Mouse (Mus musculus) thymus, postnatal 25 days (tissue): ENCODE results near the gene Celf2.

ENCODE experiments used
- DNase-seq: peaks from one replicate; pipeline ENCODE4 v3.0.0; 2022

Celf2 gene

DNA sequence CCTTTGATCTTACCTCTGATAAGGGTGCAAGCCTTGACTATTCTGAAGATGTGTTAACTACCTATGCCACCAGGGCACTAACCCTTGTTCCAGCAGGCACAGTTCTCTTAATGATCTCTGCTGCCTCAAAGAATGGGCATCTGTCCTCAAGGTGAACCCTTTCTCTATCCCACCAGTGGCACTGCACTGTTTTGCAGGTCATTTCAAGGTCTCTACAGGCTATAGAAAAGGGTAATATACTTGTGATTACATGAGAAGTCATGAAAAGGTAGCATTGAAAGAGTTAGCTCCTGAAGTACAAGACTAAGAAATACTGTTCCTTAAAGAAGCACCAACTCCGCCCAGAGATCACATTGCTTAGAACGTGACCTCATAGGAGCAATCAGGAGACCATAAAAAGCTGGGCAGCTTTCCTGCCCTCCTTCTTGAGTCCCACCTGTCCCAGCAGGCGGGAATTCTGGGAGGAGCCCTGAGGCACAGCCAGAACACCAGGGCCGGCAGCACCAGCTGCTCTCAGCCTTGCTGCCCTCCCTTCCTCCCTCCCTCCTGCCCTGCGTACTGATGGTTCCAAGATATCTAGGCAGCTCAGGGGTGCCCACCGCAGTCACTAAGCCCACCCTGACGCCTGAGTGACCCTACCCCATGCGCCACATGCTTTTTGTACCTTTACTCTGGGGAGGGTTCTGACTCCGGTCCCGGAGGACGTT lies 788.5 kb downstream of the Celf2 start:
- DNase-seq, result peak; percentile 77

DNA sequence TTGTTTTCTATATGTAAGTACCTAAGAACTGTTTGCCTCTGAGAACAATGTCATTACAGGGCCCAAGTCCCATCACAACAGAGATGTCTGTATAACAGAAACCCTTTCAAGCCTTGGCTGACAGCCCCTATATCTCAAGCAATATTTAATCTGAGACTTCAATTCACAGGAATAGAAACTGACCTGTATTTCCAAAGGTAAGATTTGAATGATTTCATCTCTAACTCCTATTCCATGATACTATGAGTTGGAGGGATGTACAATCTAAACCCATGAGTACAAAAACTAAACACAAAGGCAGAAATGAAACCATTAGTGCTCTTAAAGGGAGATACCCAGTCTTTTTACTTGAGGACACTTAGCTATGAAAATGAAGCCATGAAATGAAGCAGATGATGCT lies 790.5 kb downstream of the Celf2 start:
- no peak for DNase-seq

DNA sequence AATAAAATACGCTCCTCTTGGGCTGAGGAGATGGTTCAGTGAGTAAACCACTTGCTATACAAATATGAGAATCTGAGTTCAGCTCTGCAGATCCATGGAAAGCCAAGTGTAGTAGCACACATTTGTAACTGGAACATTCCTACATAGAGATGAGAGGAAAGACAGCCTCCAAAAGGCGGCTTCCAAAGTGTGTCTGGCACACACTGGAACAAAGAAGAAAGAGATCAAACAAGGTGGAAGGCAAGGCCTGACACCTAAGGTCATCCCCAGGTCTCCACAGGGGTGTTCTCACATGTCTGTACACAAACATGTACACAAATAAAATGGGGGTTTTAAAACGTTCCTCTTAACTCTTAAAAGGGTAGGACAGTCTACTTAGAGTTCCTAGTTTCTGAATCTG lies 791.4 kb downstream of the Celf2 start:
- DNase-seq, result no peak

DNA sequence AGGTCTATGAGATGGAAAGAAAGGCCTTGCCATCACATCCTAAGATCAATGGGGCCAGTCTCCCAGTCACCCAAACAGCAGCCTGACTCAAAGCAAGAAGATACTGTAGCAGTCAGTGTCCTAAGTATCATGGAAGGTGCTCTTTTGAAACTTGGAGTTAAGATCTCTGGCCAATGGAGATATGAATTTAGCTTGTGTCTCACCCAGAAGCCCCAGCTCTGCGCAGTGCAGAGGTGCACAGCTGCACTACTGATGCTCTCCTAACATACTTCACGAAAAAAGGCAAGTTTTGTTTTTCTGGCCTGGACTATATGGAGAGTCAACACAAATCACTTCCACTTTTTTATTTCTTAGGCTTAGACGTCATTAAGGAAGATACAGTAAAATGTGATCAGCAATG lies 793.8 kb downstream of the Celf2 start:
- no peak for DNase-seq

DNA sequence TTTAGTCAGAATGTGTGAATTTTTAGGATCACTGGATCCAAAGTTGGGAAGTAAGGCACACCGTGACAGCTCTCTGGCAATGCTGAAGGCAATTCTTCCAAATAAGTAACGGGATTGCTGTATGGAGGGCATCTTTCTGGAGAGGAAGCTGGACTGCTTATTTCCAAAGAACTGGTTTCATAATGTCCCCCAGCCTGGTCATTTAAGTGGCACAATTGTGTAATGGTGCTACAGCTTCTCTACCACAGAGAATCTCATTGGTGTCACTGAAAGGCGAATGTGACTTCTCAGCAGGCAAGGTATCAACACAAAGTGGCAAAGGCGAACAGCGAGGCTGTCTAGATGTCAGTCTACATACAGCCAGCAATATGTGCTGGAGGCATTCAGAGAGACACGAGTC lies 795.8 kb downstream of the Celf2 start:
- DNase-seq, result no peak

DNA sequence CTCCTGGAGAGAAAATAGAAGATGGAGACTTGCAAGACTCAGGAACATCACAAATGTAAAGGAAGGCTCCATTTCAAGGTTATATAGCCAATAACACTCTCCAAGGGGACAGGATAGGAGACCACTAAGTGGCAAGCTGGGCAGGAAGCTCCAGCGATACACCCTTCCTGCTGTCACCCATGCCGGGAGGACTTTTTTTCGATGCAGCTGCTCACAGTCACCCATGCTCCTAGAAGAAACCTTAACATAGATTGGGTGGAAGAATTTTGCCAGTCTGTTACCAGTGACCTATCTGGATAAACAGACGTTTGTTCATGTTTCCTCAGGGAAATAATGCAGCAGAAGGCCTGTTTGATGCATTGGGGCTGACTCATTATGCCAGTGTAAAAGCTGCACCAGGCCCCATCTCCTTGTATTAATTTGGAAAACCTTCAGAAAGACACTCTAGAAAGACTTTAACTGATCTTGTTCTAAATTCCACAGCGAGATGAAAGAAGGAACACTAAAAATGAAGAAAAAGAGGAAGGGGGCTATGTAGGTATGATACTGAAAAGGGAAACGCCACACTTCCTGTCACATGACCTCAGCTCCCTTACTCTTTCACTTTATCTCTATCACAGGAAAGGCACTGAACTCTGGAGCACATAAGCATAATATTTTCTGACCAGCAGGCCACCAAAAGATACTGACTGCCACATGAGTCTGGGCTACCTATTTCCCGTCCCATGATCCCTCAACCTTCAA lies 798.5 kb downstream of the Celf2 start:
- no peak for DNase-seq

DNA sequence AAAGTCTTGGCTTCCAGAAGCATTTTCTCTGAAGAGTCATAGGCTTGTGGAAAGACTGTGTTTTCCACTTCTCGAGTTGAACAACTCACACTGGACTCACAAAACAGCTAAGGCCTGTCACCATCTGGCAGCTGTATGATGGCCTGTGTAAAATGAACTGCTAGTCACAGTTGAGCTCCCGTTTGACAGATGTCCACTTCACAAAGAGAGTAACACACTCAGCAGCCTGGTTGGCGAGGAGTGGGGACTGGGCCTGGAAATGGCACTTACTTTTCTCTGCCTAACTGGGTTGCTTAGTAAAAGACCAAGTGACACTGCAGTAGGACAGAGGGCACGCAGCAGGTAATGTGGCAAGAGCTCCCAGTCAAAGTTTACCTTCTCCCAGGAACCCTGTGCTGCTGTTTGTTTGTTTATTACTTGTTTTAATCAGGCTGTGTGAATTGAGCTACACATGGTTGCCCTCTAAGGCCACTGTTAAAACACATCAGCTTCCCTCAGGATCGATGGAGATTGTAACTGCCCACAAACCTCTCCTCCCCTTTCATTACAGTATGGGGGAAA lies 801.3 kb downstream of the Celf2 start:
- DNase-seq, result peak; percentile 58

DNA sequence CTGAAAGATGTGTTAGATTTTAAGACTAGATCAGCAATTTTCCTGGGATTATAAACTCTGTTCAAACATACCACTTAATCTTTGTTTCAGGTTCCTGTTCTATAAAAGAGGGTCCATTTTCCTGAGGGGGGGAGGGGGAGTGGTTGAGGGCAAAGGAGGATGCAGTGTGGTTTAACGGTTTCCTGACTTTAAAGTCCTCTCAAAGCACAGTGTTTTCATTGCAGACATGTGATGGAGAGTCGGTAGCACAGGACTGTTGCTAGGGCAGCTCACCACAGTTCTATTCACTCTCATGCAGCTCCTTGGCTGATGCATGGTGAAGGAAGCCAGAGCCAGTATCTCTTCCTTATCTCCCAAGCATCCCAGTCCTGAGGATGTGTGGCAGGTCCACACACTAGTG lies 802.1 kb downstream of the Celf2 start:
- DNase-seq, result peak; percentile 81

DNA sequence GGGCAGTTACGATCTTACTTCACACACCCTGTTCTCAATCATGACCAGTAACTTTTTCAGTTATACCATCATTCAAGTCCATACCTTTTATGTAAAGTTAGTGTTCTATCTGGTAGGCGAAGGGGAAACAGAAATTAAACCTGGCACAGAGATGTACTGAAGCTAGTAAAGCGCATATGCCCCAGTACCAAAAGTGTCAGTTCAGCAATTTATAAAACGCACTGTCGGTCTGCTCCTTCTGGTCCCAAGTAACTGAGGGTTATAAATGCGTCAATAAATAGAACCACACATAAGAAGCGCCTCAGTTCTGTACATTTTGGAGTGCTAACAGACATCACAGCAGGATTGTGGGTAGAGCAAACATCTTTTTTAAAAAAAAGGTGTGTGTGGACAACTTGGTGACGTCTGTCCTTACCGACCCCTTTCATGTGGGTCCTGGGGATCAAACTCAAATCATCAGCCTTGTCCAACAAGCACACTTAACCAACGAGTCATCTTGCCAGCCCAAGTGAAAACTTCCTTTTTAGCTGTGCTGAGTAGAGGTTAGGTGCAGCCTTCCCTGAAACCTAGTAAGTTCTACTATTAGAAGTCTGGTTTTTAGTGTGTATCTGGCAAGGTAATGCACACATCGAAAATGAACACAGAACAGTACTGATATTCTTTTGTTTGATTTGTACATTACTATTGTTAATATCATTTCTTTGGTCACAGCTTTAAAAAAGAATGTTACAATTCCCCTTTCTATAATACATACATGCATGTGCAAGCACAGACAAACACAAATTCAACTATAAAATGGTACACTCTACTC lies 803.2 kb downstream of the Celf2 start:
- DNase-seq, result no peak

DNA sequence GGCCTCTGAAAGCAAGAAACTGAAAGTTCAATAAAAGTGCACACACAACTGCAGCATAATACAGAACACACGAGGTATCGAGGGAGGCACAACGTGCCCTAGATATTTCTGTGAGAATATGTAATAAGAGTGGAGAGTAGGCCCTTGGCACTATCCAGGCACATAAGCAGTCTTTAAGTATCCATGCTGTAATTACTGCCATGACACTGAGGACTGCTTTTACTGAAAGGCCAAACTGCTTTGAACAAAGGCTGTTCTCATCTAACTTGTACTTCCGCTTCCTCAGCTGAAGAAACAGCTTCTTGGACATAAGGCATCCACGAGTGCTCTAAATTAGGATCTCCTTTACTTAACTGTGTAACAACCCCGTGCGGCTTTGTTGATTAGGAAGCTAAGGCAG lies 803.9 kb downstream of the Celf2 start:
- no peak for DNase-seq

DNA sequence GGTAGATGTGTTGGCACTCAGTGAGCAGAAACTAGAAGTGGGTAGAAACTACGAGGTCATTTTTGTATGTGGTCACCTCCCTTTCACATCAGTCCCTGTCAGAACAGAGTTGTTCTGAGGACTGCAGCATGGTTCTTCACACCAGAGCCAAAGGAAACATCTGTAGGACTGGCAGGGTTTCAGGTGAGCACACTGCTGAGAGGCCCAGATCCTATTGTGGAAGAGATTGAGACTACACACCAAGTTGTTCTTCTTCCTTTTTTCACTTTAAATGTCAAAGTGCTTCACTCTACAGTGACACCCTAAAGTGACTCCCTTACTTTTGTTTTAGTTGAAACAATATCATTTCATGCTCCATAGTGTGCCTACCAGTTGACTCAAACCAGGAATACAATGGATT lies 804.6 kb downstream of the Celf2 start:
- DNase-seq, result no peak

DNA sequence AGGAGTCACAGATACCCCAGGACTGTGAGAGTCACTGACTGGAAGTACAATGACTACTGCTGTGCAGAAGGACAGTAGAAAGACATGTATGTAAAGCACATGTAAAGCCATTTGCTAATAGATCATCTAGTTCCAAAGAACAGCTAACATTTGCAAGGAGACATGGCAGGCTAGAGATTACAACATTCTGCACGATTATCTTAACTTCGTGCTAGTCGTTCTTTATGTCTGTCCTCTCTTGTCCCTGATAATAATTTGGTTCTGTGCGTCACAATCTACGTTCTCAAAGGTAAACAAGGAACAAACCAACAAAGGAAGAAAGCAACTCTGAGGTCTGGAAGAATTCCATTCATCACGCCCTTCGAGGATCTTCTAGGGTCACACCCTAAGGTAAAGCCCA lies 805.0 kb downstream of the Celf2 start:
- DNase-seq, result no peak

DNA sequence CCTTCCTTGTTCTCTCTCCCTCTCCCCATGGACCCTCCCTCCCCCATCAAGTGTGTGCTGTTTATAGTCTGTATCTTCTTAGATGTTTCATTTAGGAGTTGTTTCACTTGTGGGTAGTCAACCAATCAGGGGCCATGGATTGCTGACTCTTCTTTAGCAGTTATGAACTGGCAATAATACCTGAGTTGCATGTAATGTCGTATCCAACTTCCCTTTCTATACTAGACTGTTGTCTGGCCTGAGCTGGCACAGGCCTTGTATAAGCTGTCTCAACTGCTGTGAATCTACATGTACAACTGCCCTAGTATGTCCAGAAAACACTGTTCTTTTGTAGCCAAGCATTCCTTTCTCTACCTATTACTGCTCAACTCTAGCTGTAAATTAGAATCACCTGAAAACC lies 813.0 kb downstream of the Celf2 start:
- DNase-seq, result no peak

DNA sequence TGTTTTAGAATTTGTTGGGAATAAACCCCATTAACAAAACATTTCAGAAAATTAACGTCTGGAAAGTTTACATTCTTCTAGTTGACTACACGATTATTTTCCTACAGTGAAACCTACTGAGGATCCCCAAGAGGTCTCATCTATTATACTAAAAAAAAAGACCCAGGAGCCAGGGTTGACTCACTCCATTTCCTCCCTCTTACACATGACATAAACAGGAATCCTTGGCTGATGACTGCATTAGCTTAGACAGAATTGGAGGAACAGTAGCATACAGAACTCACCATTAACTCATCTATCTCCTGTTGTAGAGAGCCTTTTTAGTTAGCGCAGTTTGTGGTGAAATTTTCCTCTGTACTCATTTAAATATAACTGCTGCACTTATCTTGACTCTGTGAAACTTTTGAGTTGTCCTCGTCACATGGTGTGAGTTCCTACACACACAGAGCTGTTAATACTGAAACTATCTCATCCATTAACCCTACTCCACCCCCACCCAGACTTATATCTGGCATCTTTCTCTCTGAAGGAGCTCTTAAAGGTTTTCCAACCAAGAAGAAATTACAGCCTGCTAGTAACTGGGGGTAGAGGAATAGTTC lies 813.9 kb downstream of the Celf2 start:
- DNase-seq, result no peak

DNA sequence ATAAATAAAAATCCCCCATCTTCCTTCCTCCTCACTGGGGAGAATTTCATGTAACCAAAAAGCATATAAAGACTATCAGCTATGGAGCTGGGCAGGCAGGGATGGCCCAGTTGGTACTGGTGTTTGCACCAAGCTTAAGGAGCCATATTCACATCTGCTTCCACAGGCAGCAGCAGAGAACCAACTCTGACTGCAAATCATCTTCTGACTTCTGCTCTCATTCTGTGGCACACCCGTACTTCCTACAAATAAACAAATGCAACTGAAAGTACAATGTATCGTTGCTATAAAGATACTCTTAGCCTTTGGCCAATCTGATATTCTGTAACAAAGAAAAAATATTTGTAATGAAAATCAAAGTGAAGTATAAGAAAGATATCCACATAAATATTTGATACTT lies 819.7 kb downstream of the Celf2 start:
- DNase-seq, result no peak

DNA sequence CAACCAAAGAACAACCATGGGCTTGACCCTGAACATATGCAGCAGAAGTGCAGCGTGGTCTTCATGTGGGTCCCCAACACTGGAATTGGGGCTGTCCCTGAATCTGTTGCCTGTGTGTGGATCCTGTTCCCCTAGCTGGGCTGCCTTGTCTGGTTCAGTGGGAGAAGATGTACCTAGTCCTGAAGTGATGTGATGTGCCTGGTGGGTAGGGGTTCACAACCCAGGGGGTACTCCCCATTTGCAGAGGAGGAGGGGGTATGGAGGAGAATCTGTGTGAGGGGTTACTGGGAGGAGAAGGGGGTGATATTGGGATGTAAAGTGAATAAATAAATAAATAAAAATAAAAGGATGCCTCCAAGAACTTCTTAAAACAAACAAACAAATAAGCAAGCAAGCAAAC lies 831.1 kb downstream of the Celf2 start:
- DNase-seq, result no peak

DNA sequence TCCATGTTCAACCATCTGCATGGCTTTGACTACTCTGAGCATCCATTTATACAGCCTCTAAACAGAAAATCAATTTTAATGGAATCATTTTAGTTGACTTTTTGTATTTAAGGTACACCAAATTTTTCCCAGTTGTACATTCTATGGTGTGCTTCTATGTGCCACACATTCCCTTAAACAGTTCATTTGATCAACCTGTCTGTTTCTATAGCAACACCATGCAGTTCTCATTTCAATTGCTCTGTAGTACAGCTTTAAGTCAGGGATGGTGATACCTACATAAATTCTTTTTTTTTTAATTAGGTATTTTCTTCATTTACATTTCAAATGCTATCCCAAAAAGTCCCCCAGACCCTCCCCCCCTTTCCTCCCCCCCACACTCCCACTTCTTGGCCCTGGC lies 831.9 kb downstream of the Celf2 start:
- no peak for DNase-seq

DNA sequence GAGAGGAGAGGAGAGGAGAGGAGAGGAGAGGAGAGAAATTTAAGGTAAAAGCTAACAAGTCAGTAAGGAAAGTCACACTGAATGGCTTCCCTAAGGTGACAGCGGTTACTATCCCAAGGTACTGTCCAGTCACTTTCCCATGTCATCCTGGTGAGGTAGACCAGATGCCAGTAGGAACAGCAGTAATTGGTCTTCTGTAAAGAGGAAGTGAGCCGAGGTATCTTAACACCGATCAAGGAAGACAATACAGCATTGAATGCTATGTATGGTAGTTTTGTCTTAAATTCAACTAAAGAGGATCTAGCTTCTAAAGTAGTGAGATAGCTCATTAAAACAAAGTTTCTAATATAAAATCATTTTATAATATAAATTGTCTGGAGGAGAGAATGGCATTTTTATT lies 835.0 kb downstream of the Celf2 start:
- DNase-seq, result no peak

DNA sequence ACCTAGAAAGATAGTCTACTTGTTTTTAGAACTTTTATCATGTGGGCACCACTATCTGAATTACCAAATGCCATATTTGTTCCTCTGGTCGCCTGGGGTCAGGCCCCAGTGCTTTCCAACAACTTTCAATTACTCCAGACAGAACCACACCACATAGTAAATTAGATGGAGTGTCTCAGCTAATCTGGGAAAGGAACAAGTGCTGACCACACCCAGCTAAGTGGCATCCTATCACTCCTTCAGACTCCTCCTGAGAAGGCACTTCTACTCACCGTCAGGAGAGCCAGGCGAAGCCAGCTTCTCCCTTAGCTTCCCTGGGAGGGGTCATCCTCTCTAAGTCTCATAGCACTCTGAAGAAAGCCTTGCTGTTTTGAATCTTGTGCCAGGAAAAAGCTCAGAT lies 835.9 kb downstream of the Celf2 start:
- no peak for DNase-seq

DNA sequence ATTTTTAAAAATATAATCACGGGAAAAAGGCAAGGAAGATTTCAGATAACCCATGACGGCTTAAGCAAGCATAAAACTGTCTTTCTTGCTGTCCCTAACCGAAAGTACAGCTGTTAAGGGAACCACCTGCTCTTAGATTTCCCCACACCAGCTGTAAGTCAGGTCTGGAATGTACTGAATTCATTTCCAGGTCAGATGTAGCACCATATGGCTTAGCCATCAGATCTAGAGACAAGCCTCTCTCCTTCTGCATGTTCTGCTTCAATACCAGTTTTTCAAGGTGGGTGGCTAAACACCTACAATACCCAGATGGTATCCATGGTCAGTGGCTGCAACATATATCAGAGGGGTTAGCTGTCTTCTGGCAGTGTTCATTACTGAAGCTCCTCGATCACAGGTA lies 841.8 kb downstream of the Celf2 start:
- DNase-seq, result no peak

DNA sequence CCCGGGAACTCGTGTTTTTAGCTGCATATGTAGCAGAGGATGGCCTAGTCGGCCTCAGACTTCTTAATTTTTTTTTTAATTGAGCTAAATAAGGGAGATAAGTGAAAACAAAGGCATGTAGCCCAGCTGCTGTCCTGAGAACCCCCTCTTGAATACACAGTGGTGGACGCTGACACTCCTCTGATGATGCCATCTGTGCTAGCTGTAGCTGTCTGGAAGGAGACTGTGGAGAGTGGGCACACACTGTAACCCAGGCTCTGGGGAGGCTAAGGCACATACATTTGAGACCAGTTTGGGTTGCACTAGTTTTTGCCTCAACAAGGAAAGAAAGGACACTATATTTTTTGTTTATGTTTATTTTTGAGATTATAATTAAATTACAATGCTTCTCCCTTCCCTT lies 849.5 kb downstream of the Celf2 start:
- no peak for DNase-seq

DNA sequence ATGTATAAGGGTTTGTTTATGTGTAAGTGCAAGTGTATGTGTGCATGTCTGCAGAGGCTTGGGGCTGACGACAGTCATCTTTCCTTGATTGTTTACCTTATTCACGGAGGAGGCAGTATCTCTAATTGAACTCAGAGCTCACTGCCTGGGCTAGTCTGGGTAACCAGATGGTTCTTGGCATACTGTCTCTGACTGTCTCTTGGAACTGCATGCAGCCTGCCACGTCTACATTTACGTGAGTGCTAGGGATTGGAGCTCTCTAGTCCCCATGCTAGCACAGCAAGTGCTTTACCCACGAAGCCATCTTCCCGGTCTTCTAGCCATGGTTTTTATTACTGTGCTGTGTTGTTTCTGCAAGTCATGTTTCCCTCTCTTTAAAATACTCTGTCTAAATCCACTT lies 855.6 kb downstream of the Celf2 start:
- DNase-seq, result no peak

DNA sequence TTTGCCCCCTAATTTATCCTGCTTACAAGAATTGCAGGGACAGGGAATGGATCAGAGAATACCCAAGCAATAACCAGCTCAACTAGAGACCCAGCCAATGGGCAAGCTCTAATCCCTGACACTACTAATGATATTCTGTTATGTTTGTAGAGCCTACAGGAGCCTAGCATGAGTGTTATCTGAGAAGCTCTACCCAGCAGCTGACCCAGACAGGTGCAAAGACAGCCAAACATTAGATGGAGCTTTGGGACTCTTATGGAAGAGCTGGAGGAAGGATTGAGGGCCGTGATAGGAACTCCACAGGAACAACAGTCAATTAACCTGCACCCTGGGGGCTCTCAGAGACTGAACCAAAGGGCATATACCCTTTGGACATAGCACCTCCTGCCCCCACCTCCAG lies 857.7 kb downstream of the Celf2 start:
- DNase-seq, result no peak
